Mouse (Mus musculus) retina, postnatal 1 day (tissue): ENCODE data around the gene H2-T24.

Source experiments
- DNase-seq: peaks from one replicate; pipeline ENCODE4 v3.0.0-alpha.2; 2012

H2-T24 gene

DNA sequence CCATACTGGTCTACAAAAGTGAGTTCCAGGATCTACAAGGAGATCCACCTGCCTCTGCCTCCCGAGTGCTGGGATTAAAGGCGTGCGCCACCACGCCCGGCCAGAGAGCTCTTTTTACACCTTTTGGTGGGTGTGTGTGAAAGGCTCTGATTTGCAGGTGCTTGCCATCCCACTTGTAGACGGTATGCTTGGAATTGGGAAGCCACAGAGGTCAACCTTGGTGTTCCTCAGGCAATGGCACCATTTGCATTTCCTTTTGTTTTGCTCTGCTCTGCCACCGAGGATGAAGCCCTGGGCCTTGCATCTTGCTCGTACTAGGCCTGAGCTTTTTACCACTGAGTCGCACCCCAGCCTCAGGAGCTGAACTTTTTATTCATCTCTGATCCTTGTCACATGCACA, 38.6 kb downstream of the H2-T24 start:
- DNase-seq = no peak

DNA sequence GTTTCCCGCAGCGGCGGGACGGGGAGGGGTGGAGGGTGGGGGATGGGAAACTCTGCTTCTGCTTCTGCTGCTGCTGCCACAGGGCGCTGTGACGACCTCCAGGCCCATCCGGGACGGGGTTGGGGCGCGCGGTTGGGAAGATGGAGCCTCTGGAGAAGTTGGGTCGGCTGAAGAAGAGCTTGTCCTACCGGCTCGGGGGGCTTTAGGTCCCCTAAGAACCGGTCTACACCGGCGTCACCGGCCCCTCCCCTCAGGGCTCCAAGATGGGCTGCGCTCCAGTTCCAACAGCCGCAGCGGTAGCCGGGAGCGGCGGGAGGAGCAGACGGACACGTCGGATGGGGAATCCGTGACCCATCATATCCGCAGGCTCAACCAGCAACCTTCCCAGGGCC, 40.0 kb downstream of the H2-T24 start:
- DNase-seq = no peak

DNA sequence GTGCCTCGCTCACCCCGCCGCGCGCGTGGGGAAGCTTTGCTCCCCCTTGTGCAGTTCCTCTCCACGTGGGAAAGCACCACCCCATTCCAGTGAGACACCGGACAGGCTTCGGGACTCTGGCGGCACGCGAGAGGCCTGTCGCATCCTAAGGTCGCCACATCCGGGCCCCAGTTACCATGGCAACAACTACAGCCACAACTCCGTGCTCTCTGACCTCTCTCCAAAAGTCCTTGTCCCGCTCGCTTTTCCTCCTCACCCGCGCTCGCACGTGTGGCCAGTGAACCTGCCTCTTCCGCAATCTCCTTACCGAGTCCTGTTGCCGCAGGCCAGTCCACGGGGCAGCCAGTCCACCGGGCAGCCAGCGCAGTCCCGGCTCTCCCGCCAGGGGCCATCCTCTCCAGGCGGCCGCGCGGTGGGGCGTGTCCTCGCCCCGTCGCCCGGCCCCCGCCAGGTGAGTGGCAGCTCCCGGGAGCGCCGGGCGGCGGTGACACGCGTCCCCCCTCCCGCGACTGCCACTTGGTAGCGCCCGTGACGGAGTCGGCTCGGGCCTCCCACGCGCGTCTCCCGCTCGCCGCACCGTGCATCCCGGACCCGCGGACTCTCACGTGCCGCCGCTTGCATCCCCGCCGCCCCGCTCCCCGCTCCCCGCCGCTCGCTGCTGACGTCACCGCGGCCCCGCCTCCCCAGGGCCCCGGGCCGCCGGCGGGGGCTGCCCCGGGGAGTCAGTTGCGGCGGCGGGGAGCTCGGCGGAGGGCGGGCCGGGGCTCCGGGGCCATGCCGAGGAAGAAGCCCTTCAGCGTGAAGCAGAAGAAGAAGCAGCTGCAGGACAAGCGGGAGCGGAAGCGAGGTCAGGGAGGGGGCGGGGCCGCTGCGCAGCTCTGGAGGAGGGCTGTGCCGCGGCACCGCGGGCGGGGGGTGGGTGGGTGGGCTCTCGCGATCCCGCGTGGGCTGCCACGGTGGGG, 40.7 kb downstream of the H2-T24 start, which contains the start of the genes Gnl1 and Prr3:
Gnl1 (plus strand) TSS at position 451 of the 962 bp plus-strand sequence.
Prr3 (minus strand) TSS at position 836 of the 962 bp plus-strand sequence.
- DNase-seq = peak; percentile 96

DNA sequence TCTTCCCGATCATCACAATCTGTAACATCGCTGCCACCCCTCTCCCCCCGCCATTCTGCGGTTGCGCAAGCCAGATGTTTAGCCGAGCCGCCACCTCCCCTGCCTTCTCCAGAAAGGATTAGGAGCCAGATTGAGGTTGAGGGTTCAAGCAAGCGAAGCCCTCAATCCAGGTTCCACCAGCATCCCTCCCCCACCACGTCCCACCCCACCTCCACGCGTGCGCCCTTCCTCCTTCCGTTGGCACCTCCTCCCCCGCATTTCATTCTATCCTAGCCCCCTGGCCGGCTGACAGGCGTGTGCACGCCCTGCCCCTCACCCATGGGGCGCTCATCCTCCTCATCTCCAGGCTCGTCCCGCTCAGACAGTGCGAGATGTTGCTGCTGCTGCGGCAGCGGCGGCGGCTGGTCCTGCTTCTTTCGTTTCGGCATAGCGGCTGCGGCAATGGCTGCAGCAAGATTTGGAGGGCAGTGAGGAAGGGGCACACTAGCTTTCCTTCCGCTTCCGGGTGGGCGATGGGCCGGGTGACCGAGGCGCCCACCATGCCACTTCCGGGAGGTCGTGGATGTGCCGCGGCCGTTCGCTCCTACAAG, 41.5 kb downstream of the H2-T24 start:
- DNase-seq = peak; percentile 95

DNA sequence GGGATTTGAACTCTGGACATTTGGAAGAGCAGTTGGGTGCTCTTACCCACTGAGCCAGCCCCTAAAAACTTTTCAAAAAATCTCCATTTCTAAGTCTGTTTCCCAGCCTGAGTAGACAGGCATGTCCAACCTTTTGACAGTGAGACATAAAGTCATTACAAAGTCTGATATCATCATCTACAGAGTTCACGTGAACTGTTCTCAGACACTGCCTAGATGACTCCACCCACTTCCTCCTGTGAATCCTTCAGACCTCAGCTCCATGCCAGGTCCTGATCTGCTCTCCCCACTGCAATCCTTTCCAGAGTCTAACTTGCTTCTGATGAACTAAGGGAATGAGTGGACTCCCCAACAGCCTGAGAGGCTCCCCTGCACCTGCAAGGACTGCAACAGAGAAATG, 48.2 kb downstream of the H2-T24 start:
- DNase-seq = no peak

DNA sequence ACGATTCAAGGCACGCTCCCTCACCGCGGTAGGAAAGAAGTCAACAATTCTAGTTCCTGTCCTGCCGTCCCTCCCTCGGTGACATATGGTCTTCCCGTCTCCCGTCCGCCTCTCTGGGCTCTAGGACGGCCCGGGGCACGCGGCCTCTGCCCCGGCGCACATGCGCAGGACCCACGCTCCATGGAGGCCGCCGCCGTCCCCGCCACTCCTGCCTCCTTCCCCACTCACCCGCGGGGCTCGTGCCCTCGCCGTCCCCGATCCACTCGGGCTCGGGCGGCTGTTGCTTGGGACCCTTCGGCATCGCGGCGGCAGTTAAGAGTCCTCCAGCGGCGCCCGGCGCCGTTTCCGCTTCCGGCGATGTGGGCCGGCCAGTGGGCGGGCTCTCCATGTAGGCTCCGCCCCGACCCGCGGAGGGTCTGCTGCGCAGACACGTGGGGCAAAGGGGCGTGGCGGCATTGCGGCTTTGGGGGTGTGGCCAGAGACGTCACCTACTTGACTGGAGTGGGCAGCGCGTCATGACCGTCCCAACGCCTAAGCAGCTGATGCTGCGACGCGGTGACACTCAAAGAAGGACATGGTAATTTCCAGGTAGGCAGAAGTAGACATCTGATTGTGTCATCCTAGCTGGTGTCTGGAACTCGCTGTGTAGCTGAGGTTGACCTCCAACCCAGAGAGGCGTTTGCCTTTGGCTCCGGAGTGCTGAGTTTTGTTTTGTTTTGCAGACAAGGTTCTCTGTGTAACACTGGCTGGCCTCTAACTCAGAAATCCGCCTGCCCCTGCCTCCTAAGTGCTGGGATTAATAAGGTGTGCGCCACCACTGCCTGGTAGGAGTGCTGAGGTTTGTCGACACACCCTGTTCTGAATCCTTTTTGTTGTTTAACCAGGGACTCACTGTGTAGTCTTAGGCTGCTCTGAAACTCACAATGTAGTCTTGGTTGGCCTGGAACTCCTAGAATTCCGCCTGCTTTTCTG, 50.7 kb downstream of the H2-T24 start, which contains the start of gene Abcf1:
Abcf1 (minus strand) TSS at position 344 of the 972 bp plus-strand sequence.
- DNase-seq = peak; percentile 97

DNA sequence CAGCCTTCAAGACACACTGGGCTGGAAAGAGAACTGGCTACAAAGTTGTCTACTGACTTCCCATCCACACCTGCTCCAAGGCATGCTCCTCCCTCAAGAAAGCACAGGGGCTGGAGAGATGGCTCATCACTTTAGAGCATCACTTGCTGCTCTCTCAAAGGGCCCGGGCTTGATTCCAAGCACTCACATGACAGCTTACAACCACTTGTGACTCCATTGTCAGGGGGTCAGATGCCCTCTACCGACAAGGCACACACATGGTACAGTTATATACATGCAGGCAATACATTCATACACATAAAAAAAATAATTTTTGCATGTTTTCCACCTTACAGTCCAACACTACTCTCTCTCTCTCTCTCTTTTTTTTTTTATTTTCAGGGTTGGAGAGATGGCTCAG, 52.7 kb downstream of the H2-T24 start:
- DNase-seq = no peak

DNA sequence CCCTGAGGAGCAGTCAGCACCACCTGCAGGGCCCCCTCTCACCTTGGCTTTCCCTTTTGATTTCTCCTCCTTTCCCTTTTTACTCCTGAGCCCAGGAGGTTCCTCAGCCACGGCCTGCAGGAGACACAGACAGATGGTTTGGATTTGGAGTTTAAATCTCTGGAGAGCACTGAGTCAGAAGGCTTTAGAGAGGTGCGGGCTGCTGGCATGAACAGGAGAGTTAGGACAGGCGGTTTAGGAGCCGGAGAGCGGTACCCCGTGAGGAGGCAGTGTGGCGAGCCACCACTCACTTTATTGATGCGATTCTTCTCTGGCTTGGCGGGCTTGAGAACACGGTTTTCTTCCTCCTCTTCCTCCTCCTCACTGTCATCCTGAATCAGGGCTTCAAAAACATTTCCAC, 57.1 kb downstream of the H2-T24 start:
- DNase-seq = no peak

DNA sequence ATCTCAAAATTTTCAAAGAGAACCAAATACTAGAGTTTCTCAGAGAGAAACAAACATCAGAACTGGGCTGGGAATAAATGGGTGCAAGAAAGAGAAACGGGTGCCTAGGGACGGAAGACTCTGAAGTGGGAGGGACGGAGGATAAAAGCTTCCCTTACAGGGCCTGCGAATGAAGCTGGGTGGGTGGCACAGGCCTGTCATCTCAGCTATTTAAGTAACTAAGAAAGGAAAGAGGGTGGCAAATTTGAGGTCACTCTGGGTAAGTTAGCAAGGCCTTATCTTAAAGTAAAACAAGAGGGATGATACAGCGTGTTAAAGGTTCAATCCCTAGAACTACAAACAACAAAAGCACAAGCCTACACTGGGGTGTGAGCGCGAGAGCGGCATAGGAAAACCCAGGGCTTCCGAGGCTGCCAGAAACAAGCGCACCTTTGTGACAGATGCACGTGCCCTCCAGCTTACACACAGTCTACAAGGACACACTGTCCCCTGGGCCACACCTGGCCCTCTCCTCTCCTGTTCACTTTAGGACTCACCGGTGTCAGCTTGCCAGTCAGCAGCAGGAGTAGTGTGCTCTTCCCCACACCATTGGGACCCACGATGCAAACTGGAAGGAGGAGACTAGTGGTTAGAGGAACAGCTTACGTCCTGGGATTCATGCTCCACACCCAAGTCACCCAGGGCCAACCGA, 61.7 kb downstream of the H2-T24 start:
- no peak for DNase-seq
